Mouse (Mus musculus) bone marrow, adult 2 months (tissue): ENCODE data around the gene Rb1.

Source experiments
- CTCF ChIP-seq: fragments of 200-500 bp; IDR thresholded peaks from 2 replicates; pipeline ENCODE4 v1.5.1; 2011; ENCODE audit warnings: low read length, control low read depth; ENCODE audit not compliant: control insufficient read depth, insufficient read depth
- POLR2A ChIP-seq: fragments of 200-500 bp; IDR thresholded peaks from 2 replicates; pipeline ENCODE4 v1.6.1; 2011; ENCODE audit warnings: low read depth, mild to moderate bottlenecking, control low read depth, low read length, borderline replicate concordance; ENCODE audit not compliant: control insufficient read depth

DNA sequence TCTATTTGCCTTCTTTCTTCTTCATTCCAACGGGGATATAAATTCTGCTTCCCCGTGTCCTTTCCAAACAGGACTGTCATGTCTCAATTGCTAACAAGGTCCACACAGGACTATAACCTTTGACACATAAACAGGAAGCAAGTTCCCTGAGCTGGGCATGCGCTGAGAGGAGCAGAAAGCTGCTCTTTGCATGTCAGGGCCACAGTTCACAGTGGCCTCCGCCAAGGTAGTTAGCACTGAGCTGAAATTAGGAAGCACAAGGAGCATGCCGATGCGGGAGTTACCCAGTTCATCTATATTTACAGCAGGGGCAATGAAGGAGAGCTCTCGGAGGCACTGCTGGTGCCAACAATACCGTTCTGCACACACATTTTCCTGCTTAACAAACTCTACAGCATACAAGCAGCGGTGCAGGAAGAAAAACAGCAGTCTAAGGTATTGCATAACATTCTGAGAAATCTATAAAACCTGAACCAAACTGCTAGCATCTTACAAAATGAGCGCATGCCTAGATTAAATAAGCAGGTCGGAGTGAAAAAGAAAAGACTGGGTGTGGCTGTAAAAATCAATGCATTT lies 48.8 kb upstream of the Rb1 start:
- TF ChIP-seq CTCF (no peak), POLR2A (no peak)
